Mouse (Mus musculus): Measurements from ENCODE around the gene Wwp2.

DNA sequence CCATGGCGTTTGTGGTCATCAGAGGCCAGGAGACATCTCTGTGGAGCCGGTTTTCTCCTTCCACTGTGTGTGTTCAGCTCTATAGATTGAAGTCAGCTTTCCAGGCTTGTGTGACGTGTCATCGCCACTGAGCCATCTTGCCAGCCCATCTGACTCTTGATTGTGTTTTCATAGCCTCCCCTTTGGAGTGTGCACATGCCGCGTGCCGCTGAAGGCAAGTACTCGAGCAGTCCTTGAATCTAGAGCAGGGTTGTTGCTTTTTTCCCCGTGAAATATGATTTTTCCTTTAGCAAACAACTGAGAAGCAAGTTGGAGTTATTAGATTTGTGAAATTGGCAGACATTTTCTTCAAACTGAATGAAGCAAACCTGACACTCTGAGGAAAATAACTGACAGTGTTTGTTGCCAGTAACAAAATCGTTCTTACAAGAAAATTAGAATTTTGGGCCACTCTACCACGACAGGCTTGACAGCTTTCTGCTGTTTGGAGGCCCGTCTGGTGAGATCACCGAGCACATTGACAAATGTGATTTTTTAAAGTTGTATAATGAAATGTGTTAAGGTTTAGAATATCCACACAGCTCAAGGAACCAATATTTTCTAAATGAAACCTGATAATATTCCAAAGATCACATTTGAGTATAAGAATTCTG lies 15.4 kb downstream of the Wwp2 start:
- no peak for TF ChIP-seq CTCF (IDR thresholded peaks at IDR 0.05; ENCODE audit: control insufficient read depth, insufficient read depth, insufficient replicate concordance, low read depth, low read length)
- TF ChIP-seq POLR2A (IDR thresholded peaks at IDR 0.05; ENCODE audit: control insufficient read depth, low read depth, low read length), result no peak
